Mouse (Mus musculus) layer of hippocampus, adult 2 months (tissue): ENCODE measurements around the gene Gabpb2. TPM values are rescaled to one million over a fixed set of nuclear protein-coding genes. Genes with fewer than 3 reads are reported as not detected.

Experiments
- DNase-seq, 2 experiments: peaks; one replicate each; pipeline ENCODE4 v3.0.0; 2022; ENCODE audit warnings: low spot score in 2 of 2
- H3K27ac ChIP-seq: fragments of 200-600 bp; 2 replicates; pipeline ENCODE4 v1.8.1; 2022
- H3K4me3 ChIP-seq: fragments of 200-600 bp; 2 replicates; pipeline ENCODE4 v1.8.1; 2022; ENCODE audit warnings: mild to moderate bottlenecking
- CTCF ChIP-seq: fragments of 200-600 bp; conservative IDR thresholded peaks from 2 replicates; pipeline ENCODE4 v1.8.1; 2022; ENCODE audit warnings: antibody characterized with exemption, mild to moderate bottlenecking, moderate library complexity
- total RNA-seq, 2 experiments: library from RNA; stranded (reverse); gene quantifications; 2 replicates each; pipeline ENCODE4 v1.2.3; 2021

Gene Gabpb2
- total RNA-seq, 2 experiments from 2014 or later: 15.4 to 20.0 TPM

DNA sequence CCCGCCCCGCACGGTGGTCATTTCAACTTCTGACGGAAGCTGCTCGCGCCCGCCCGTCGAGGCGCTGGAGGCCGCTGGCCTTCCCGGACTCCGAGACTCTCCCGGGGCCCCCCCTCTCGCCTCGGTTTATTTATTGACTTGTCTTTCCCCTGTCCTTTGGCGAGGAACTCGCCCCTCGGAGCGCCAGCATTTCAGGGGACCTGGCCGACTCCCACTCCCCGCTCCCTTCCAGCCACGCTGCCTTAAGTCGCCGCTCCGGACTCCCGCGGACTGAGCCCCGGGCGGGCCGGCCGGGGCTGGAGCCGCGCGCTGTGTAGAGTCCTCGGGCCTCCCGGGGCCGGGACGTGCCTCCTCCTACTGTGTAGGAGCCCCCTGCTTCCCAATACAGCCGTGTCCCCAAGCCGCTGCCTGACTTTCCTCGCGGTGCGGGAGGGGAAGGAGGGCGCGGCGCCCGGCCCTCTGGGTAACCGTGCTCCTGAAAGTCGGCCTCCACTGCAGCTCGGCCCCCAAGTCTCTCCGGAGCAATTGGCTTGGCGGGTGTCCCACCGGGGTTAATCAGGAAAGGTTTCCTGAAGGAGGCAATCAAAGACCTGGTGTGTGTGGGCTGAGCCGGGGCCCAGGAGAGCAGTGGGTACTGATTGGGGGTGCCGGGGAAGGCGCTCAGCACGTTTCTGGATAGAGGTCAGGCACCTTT lies 44.3 kb downstream of the Gabpb2 start:
- DNase-seq: no peak
- H3K27ac ChIP-seq: no peak overlapping the region
- no peak for TF ChIP-seq CTCF
- H3K4me3 ChIP-seq: peak overlapping the region; percentile 36; the same call in 1 of the 2 replicates

DNA sequence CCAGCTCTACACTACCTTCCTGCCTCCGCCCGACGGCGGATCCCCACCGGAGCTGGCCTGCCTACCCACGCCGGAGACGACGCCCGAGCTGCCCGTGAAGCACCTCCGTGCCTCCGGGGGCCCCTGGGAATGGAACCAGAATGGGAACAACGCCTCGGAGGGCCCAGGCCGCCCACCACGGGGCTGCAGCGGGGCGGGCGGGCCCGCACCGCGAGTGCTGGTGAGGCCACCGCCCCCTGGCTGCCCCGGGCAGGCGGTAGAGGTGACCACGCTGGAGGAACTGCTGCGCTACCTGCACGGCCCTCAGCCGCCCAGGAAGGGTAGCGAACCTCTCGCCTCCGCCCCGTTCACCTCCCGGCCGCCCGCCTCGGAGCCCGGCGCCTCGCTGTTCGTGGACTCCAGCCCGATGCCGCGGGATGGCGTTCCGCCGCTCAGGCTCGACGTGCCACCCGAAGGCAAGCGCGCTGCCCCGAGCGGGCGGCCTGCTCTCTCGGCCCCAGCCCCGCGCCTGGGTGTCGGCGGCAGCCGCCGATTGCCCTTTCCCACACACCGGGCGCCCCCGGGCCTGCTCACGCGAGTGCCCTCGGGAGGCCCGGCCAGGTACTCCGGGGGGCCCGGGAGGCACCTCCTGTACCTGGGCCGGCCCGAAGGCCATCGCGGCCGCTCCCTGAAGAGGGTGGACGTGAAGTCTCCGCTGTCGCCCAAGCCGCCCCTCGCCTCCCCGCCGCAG lies 45.0 kb downstream of the Gabpb2 start:
- TF ChIP-seq CTCF: no peak
- Histone ChIP-seq H3K4me3 (no peak overlapping the region), H3K27ac (no peak overlapping the region)
- DNase-seq: no peak

DNA sequence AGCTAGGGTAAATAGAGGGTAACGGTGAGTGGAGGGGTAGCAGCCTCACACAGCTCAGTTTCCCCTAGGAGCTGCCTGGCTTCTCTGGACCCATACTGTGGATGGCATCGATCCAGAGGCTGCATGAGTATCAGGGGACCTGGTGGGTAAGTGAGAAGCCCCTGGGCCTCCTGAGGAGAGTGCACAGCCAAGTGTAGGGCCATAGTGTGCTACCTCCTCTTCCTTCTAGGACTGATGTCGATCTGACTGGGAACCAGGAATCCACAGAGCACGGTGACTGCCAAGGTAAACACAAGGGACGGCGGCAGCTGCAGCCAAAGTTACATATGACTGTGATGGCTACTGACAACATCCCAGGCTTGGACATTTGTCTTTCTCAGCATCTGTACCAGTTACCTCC lies 46.6 kb downstream of the Gabpb2 start:
- Histone ChIP-seq H3K4me3 (no peak overlapping the region), H3K27ac (no peak overlapping the region)
- no peak for DNase-seq
- TF ChIP-seq CTCF: no peak

DNA sequence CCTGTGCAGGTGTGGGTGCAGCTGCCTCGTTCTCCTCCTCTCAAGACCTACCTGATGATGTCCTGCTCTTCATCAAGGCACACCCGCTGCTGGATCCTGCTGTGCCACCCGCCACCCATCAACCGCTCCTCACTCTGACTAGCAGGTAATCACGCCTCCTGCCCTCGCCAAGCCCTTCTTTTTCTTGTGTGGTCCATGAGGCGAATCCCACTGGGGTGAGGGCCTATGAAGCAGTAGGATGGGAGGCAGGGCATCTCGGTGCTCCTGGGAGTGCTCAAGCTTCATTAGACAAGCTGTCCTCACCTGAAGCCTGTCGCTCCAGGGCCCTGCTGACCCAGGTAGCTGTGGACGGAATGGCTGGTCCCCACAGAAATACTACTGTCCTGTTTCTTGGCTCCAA lies 47.7 kb downstream of the Gabpb2 start:
- DNase-seq: no peak
- Histone ChIP-seq H3K27ac (no peak overlapping the region), H3K4me3 (no peak overlapping the region)
- no peak for TF ChIP-seq CTCF

DNA sequence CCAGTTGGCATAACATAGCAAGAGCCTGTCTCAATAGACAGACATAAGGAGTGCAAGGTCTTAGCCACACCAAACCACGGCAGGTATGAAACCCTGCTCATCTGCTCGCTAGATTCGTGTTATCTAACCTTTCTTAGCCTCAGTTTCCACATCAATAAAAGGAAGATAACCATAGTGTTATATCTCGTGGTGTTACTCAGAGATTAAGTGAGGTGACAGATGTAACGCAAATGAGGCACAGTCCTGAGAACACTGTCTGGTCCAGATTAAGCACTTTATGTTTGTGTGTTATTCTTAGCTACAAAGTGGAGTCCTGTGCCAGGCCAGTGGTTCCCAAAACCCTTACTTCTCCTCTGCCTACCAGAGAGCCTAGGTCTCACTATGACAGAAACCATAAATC lies 52.9 kb downstream of the Gabpb2 start:
- Histone ChIP-seq H3K4me3 (no peak overlapping the region), H3K27ac (no peak overlapping the region)
- no peak for DNase-seq
- no peak for TF ChIP-seq CTCF

DNA sequence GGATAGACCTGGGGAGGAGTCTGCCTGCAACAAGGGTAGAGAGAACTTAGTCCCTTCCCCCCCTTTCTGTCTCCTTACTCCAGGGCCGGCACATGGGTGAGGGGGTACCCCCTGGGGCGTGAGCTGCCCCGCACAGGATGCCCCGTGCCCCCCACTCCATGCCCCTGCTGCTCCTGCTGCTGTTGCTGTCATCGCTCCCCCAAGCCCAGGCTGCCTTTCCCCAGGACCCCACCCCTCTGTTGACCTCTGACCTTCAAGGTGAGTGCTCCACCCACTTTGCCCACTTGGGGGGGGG lies 53.5 kb downstream of the Gabpb2 start:
- no peak for TF ChIP-seq CTCF
- Histone ChIP-seq H3K27ac (no peak overlapping the region), H3K4me3 (no peak overlapping the region)
- DNase-seq: no peak

DNA sequence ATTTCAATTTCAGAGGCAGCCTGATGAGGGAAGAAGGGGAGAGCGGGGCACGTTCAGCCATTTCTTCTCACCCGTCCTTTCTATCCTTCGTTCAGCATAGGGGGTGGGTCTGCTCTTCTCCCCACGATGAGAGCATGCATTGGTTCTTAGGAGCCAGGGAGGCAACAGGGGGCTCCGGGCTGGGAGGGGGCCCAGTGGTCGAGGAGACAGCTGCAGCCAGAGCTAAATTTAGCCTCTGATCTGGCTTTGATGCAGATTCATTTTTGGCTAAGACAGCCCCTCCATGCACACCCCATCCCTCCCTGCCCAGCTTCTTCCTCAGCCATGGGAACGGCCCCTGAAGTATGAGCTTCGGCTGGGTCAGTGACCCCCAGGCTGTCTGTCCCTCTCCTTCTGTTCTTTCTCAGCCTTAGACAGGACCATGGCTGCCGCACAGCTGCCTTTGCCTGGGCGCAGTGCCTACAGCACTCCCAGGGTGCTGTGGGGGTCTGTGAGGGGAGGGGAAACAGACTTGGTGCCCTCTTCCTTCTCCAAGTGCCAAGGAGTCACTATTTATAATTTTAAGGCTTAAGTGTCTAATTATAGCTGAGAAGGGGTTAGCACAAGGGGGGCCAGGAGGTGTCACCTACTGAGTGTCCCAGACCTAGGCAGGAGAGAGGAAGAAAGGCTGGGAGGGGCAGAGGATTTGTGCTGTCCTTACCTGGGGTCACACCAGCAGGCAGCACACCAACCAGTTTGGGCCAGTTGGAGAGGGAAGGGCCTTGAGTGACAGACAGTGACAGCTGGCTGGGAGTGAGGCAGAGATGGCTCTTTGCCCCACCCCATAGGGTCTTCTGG lies 54.1 kb downstream of the Gabpb2 start:
- TF ChIP-seq CTCF: no peak
- Histone ChIP-seq H3K27ac (no peak overlapping the region), H3K4me3 (no peak overlapping the region)
- DNase-seq: no peak

DNA sequence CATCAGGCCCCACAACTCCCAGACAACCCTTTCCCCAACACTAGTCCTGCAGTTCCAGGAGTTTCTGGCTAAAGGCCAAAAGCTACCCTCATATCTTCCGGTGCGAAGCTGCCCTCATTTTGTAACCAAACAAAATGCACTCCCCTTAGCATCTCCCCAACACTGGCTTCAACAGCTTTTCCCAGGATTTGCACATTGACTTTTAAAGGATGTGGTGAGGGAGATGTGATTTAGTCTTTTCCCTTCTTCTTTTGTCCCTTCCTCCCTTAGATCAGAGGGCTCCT lies 55.4 kb downstream of the Gabpb2 start:
- no peak for DNase-seq
- H3K4me3 ChIP-seq: no peak overlapping the region; the same call in 1 of the 2 replicates
- H3K27ac ChIP-seq: no peak overlapping the region
- no peak for TF ChIP-seq CTCF

DNA sequence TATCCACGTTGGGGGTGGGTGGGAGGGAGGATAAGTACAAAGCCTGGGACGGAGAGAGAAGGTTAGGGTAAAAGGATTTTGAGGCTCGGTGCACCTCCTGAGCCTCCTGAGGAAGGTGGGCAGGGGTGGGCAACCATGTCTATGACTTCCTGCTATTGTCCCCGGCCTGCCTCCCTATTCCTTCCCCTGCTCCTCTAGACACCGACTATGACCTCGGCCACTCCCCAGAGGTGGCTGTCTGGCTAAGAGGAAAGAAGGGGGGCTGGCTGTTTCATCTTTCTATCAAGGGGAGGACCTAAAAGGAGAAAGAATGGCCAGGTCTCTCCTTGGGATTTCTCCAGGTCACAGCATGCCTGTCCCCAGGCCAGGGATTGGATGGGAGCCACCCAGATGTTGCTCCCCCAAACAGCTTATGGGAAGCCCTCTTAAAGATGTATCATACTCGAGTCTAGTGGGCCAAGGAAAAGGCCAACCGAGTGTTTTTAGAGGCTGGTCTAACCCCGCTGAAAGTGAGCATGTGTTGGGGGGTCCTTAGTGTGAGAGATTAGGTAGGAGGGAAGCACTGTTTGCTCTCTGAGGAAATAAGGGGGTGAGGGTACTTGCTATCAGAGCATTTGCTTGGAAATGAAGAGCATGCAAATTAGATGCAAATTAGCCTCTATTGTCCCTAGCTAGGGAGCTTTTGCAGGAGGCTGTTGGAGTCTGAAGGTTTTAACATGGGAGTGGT lies 55.9 kb downstream of the Gabpb2 start:
- H3K27ac ChIP-seq: peak overlapping the region; percentile 77
- no peak for TF ChIP-seq CTCF
- DNase-seq: no peak
- H3K4me3 ChIP-seq: peak overlapping the region; percentile 60

DNA sequence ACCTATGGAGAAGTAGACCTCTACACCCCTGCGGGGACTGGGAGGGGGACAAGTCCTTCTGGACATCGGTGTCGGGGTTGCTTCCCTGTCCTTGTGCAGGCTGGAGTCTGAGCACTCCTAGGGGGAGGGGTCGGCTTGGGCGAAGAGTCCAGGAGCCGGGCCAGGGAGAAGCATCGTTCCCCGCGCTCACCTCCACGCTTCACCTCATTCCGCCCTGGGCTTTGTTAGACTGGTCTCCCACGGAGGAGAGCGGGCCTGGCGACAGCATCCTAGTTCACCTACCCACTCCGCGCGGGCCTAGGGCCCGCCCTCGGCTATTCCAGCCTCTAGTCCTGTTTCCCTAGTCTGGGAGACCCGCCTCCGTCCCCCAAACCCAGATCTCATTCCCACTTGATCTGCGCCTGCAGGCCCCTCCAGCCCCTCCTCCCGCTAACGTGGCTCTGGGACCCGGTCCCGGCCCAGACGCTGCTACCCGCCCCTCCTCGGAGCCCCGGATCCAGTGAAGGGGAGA lies 56.6 kb downstream of the Gabpb2 start:
- H3K27ac ChIP-seq: peak overlapping the region; percentile 77
- H3K4me3 ChIP-seq: peak overlapping the region; percentile 60
- no peak for DNase-seq
- no peak for TF ChIP-seq CTCF

DNA sequence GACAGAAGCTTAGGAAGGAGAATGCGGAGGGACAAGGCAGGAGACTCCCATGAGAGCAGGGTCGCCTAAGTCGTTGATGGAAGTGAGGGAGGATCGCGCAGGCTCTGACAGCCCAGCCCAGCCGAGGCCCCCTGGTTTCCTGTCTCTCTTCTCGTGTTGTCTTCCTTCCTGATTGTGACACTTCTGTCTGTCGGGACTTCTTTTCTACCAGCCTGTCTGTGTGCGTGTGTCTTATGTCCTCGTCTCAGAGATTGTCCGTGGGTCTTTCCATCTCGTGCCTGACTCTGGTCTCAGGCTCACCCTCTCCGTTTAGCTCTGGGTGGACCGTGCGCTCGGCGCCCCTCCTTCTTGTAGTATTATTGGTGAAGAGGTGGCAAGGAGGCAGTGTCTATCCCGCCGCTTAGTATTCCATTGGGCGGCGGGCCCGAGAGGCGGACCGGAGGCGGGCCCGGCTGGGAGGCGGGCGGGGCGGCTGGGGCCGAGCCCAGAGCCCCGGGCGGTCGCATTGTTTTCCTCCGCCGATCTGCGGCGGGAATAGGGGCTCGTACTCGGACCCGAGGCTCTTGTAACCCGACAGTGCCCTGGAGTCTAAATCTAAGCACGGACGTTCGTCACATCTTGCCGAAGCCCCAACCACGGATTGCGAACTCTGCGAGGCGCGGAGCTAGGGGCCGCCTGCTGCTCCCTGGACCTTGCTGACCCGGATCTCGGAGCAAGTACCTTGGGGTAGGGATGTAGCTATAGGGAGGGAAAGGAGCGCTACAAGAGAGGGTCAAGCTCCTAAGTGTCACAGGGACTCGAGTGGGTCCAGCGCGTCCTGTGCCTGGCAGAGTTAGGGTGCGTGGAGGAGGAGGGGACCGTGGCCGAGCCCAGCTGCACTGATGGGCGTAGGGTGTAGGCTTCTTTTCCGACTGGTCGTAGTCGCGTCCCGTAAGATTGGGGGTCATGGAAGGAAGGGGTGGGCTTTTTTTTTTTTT lies 57.4 kb downstream of the Gabpb2 start, which contains the start of gene Sema6c:
Sema6c (plus strand) TSS at position 471 of the 977 bp plus-strand sequence.
- peak; percentile 87 to 92 for DNase-seq
- no peak for TF ChIP-seq CTCF
- H3K27ac ChIP-seq: peak within 1 kb of the TSS; percentile 77
- peak within 1 kb of the TSS; percentile 60 for H3K4me3 ChIP-seq

DNA sequence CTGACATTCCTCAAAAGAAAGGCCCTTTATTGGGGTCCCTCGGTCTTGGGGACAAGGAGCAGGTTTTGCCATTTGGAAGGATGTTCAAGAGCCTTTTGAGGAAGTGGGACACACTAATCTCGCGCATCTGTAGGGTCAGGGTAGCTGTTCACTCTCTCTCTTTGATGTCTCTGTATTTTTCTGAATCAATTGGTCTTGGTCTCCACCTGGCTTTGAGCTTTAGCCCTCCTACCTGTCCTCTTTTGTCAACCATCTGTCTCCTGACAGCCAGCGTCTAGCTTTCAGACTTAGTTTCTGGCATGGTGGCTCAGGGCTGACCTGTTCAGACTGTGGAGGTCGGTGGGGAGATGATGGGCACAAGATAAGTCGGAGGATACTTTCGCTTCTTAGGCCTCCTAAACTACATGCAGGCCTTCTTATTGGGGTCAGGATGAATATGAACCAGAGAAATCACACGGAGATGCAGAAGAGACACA lies 58.2 kb downstream of the Gabpb2 start:
- Histone ChIP-seq H3K4me3 (peak overlapping the region; percentile 60), H3K27ac (peak overlapping the region; percentile 72)
- no peak for TF ChIP-seq CTCF
- DNase-seq: no peak
